Mouse (Mus musculus) hindlimb bud, embryonic 11.5 days (tissue): Measurements from ENCODE around the gene Aldh3b2.

ENCODE experiments used
- DNase-seq: peaks from one replicate; pipeline ENCODE4 v3.0.0-alpha.2; 2012; ENCODE audit warnings: low read depth, low spot score; ENCODE audit errors: extremely low spot score

Aldh3b2 gene

DNA sequence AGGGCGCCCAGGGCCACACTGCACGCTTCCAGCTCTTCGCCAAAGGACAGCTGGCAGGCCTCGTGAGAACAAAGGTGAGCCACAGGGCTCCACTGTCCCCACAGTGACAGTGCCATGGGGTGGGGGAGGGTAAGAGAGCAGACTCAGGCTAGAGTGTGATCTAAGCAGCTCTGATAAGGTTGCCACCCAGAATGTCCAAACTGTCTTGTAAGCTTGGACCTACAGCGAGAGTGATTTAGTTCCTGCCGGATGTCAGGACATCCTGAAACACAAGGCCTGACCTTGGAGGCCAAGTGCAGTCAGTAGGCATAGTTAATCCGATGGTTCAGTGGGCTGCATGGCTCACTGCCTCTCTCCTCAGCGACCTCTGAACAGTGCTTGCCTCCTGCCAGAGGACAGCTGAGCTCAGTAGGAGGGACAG lies 13.1 kb downstream of the Aldh3b2 start:
- DNase-seq, result no peak

DNA sequence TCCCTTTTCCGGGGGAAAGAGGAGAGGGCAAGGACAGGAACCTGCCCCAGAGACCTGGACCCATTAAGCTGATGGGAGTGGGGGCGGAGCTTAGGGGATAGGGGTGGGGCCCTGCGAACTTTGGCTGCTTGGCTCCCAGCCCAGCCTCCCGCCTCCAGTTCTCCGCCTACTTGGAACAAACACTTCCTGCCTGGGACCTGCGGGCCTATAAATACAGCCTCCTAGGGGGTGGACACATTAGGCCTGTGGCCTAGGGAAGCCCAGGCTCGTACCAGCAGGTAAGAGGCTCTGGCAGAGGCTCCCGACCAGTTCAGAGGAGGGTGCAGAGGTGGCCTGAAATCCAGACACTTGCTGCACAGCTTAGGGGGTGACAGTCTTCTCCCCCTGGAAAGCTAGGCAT lies 14.2 kb downstream of the Aldh3b2 start, which contains the start of gene Acy3:
Gene Acy3, plus strand, starts transcription at position 237 of the 400 bp plus-strand sequence.
- DNase-seq, result no peak

DNA sequence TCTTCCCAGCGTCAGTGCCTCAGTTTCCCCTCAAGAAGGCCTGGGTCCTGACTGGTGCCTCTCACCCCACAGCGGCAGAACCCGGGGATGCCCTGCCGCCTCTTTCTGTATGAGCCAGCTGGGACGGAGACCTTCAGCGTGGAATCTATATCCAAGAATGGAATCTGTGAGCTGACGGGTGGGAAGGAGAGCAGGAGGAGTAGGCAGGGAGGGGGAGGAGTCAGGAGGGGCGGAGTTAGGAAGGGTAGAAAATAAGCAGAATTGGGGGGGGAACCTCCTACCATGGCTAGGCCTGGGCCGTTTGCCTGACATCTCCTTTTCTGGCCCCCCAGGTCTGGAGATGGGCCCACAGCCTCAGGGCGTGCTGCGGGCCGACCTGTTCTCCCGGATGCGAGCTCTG lies 15.9 kb downstream of the Aldh3b2 start:
- no peak for DNase-seq

DNA sequence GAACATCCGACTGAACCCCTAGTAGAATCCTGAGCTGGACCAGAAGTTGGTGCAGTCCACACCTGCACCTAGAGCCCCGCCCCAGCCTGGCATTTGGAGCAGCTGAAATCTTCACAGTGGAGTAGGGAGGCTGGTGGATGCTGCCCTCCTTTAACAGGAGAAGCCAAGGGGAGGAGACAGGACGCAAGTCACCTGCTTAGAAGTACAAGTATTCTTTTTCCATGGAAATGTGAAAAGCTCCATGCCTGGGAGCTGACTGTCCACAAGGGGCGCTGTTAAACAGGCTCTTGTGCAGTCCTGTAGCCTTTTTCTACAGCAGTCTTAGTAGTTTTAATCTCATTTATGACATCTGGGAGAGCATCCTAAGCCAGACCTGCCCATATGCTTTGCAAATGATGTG lies 16.6 kb downstream of the Aldh3b2 start:
- DNase-seq, result no peak

DNA sequence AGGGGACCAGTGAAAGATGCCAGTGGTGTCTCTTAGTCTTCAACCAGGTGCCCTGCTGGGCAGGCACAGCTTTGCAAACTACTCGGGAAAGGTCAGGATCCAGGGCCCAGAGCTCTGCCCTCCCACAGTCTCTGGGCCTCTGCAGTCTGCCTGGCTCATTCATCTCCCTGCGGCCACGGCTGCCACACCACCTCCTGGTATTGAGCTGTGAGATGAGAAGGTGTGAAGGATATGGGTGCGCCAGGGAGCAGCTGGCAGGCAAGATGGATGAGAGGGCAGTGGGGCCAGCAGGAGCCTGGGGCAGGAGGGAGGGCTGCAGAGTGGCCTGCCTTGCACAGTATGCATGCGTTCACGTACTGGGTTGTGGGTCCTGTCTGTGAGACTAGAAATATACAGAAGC lies 18.7 kb downstream of the Aldh3b2 start:
- DNase-seq, result no peak

DNA sequence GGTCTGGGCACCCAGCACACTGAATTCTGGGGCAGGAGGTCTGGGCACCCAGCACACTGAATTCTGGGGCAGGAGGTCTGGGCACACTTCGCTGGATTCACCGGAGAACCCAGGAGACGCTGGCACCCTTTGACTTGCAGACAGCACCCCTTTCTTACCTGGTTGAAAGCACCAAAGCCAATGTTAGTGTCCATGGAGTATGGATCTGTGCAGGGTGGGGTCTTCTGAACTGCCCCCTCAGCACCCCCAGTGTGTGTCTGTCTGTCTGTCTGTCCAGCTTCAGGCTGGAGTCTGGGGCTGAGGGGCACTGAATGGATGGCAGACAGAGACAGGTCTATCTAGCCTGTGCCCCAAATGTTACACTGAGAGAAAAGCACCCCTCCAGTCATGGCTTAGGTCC lies 19.4 kb downstream of the Aldh3b2 start:
- DNase-seq, result no peak

DNA sequence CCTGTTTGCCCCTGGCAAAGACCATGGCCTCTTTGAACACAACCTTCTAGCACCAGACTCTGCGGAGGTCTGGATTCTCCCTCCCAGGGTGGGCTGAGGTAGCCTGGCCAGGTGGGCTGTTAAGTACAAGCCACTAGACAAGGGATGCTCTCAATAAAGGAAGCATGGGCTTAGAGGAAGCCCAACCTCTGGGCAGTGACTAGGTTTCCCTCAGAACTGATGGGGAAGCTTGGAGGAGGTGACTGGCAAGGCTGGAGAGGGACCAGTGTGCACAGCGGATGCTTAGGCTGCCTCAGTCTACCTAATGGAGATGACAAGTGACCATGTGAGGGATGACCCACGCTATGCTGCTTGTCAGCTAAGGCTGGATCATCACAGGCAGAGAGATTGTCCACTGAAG lies 19.8 kb downstream of the Aldh3b2 start:
- DNase-seq, result no peak

DNA sequence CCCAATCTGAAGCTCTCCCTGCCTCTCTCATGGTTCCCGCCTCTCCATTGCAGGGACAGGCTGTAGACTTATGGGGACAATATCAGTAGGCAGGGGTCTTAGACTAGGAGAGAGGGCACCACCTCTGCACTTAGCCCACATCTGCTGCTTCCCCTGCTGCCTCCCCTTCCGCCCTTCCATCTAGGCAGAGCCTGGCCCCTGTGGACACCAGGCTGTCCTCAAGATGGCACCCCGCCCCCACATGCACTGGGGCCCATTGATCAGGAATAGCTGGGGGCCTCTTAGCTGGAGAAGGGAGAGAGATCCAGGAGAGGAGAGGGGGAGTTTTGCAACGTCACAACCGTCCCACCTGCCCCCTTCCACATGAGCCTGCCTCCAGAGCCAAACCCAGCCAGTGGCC lies 20.3 kb downstream of the Aldh3b2 start, which contains the start of gene Tbx10:
Gene Tbx10, plus strand, starts transcription at position 337 of the 400 bp plus-strand sequence.
- no peak for DNase-seq

DNA sequence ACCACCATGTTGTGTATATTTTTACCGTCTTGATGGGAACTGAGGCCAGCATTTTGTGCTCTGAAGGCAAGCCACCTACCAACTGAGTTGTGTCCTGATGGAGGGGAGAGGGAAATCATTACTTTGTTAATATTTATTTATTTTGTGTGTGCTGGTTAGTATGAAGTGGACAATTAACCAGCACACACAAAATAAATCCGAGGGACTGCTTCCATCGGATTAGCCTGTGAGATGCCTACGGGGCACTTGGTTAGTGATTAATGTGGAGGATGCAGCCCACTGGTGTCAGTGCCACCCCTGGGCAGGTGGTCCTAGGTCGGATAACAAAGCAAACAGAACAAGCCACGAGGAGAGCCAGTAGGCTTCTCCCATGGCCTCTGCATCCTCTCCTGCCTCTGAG lies 22.8 kb downstream of the Aldh3b2 start:
- DNase-seq, result no peak

DNA sequence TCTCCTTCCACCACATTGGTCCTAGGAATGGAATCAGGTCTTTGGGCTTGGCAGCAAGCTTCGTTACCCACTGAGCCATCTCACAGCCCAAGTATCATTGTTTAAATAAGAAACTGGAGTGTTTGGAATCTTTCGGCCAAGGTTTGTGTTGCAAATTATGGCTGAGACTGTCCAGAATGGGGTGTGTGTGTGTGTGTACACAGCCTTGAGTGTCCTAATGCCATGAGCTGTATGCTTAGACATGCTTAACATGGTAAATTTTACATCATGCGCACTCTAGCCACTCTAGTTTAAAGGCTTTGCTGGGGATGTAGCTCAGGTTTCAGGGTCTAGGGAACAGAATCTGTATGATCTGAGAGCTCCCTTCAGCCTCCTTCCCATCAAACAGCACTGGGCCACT lies 23.4 kb downstream of the Aldh3b2 start:
- no peak for DNase-seq

DNA sequence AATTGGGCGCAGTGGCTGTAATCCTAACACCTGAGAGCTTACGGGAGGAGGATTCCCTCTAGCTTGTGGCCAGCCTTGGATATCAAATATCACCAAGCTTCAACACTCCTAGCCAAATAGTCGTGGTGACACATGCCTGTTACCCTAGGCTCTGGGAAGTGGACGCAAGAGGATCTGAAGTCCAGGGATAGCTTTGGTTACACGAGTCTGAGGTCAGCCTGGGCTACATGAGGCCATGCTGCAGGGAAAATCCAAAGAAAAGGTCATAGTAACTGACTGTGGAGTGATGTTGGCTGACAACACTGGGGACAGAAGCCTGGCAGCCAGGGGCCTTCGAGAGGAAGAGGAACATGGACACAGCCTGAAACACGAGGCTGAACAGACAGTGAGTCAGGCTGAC lies 24.0 kb downstream of the Aldh3b2 start:
- no peak for DNase-seq

DNA sequence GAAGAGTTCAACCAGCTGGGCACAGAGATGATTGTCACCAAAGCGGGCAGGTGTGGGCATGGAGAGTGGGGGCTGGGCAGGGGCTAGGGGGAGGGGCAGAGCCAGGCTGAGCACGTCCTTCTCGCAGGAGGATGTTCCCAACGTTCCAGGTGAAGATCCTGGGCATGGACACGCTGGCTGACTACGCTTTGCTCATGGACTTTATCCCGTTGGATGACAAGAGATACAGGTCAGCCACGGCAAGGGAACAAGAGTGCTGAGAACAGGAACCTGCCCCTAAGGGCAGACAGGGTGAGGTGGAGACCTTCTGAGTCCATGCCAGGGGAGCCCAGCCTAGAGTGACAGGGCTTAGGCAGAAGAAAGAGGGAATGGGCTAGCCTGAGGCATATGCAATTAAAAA lies 24.6 kb downstream of the Aldh3b2 start:
- DNase-seq, result no peak

DNA sequence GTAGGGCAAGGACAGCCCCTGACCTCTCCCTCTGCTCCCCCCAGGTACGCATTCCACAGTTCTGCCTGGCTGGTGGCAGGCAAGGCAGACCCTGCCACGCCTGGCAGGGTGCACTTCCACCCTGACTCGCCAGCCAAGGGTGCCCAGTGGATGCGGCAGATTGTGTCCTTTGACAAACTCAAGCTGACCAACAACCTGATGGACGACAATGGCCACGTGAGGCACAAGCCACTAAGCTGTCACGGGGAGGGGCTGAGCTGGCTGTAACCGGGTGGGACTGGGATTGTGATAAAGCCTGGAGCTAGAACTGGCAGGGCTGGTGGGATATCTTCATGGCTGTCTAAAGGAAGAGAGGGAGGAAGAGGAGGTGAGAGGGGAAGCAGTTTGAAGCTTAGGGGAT lies 25.1 kb downstream of the Aldh3b2 start:
- no peak for DNase-seq

DNA sequence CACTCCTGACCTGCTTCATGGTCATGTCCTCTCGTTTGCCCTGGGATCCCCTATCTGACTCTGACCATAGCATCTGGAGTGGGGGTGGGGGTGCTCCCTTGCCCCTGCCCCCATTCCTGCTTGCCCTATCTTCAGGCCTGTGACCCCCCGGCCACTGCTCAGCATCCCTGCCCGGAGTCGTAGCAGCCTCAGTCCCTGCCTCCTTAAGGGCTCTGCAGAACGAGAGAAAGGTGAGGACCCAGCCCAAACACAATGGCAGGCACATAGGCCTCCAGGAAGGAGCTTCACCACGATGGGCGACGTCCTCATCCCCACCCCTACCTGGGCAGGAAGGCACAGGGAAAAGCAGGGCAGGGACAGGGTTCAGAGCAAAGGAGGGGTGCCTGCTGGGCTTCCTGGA lies 26.2 kb downstream of the Aldh3b2 start:
- no peak for DNase-seq

DNA sequence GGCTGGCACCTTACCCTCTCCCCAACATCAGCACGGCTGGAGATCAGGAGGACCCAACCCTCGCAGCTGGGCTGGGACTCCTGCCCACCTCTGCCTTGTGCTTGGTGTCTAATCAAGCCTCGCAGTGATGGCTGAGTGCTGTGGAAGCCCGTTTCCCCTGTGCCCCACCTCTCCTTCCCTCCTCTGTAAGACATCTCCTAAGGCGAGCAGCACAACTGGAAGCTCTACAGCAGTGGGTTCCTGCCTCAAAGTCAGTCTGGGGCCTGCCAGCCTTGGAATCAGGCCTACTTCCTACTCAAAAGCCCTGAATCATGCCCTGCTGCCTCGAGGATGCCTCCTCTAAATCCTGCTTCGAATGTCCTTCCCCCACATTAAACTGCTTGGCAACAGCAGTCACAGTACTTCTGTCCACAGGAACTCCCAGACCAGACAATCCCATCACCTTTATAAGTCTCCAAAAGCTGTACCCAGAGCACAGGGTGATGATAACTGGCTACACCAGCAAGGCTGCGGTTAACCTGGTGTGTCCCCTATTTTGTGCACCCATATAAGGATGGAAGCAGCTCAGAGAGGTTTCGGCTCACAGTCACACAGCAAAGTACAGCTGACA lies 27.1 kb downstream of the Aldh3b2 start:
- no peak for DNase-seq

DNA sequence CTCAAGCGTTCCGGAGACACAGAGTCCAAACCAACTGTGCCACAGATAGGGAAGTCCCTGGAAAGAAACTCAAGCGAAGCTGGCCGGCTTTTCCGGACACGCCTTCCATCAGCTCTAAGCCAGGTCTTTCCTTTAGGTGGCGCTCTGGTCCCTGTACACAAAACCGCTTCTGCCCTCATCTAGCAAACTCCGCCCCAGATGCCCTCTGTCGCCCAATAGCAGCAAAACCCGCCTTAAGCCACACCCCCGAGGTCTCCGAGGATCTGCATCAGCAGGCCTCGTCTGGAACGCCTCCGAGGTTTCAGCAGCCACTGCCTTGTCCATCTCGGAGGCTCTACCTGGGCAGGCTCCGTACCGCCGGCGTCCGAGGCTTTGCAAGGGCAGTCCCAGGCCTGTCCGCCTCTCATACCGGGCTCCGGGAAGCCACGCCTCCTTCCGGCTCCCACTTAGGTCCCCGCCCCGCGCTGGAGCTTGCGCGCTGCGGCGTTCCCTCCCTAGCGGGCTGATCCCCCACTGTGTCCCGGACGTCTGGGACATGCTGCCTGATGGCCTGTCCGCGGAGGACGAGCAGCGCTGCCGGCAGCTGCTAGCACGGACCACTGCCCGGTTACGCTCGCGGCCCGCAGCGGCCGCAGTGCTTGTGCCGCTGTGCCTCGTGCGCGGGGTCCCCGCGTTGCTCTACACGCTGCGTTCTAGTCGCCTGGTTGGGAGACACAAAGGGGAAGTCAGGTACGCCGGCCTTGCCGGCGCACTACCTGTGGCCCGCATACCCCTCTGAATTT lies 28.2 kb downstream of the Aldh3b2 start, which contains the start of the genes Nudt8 and Gm49405:
Gene Nudt8, plus strand, starts transcription at position 462 of the 782 bp plus-strand sequence.
Gene Gm49405, plus strand, starts transcription at position 508 of the 782 bp plus-strand sequence.
- DNase-seq, result peak; percentile 97

DNA sequence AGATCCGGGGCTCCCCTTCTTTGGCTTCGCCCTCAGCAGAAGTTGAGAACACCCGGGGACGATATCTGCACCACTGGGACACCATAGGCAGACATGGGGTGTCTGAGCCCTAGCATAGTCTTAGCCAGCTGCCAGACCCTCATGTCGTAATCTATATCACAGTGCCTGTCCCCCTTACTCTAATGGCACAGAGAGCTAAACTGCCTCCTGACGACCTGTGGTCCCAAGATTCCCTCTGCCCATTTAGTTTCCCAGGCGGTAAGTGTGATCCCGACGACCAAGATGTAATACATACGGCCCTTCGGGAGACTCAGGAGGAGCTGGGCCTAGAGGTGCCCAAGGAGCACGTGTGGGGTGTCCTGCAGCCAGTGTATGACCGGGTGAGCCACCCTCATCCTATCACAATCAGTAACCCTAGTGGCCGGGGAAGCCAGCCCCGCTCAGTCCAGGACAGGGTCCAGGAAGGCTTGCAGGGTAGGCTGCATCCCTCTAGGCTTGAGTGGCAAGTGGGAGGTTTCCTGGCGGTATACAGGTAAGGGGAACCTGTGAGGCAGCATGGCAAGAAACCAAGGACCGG lies 28.9 kb downstream of the Aldh3b2 start:
- DNase-seq, result no peak

DNA sequence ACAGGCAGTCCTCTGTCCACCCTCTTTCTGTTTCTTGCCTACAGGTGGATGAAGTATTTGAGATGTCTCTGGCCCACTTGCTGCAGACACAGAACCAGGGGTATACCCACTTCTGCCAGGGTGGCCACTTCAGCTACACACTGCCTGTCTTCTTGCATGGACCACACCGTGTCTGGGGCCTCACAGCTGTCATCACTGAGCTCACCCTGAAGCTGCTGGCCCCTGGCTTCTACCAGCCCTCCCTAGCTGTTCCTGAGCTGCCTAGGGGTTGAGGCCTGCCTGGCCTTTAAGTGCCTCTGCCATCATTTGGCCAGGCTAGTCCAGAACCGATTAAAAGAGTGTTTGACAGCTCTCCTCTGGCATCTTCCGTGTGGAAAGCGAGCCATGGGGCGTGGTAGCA lies 29.6 kb downstream of the Aldh3b2 start:
- no peak for DNase-seq

DNA sequence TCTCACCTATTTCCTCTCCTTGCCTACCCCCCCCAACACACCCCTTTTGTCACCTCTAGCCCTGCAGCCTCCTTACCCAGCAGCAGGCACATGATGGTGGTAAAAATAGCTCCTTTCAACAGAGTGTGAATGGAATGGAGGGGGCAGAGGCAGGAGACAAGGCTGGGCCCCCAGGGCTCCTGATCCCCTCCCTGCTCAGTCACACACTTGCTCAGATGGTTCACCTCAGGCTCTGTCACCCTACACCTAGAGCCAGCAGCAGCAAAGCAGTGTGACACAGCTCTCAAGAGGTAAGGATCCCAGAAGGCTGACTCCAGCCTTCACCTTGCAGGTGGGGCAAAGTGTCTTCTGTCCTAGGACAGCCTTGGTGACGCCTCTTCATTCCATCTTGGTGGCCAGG lies 31.0 kb downstream of the Aldh3b2 start, which contains the start of gene Doc2g:
Gene Doc2g, plus strand, starts transcription at position 202 of the 400 bp plus-strand sequence.
- DNase-seq, result no peak

DNA sequence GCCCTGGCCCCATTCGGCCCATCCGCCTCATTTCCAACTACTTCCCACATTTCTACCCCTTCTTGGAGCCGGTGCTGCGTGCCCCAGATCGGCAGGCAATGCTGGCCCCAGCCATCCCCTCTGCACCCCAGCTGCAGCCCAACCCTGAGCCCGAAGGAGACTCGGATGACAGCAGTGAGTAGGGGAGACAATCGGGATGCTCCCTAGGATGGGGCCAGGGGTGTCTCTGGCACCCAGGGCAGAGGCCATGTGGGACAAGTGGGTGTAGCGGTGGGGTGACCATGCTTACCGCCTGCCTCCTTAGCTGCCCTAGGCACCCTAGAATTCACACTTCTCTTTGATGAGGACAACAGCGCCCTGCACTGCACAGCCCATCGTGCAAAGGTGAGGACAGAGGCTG lies 31.5 kb downstream of the Aldh3b2 start:
- no peak for DNase-seq

DNA sequence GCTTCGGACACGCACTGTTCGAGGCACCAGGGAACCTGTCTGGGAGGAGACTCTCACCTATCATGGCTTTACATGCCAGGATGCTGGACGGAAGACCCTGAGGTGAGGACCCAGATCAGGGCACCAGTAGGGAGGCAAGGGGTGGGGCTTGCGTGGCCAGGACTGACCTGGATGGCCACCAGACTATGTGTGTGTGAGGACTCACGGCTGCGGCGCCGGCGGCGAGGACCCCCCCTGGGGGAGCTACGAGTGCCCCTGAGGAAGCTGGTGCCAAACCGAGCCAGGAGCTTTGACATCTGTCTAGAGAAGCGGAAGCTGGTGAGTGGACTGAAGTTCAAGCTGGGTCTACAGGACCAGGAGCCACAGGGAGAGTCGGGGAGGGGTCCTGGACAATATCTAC lies 32.2 kb downstream of the Aldh3b2 start:
- DNase-seq, result no peak

DNA sequence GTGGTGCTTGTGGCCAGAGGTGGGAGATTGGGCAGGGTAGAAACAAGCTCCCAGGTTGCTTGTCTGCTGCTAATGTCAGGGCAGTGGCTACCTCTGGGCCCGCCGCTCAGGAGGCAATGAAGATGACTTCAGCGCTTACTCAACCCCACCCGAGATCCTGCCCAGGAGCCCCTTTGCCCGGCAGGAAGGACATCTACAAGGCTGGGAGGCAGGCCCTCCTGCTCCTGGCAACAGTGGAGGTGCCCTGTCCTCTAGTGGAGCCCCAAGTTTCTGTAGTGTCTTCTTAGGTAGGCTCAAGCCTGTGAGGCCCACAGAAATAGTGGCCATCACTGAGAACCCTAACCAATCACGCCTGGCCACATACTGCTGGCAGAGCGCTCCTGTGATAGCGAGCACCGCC lies 33.0 kb downstream of the Aldh3b2 start:
- no peak for DNase-seq
